Mouse (Mus musculus): ENCODE data around the gene Gstm1. TPM values are rescaled to one million over a fixed set of nuclear protein-coding genes. Genes with fewer than 3 reads are reported as not detected.
"Not testable (repeated sequence)": the region's sequence is repeated elsewhere in the genome, so short reads cannot be mapped to it uniquely, and the experiment has no call there.

Gstm1 gene
- total RNA-seq, 2 experiments from 2014 or later, result 44.4 to 114 TPM

GRCm38 (mm10) chr3:108018190-108018820, 532 bp upstream of the Gstm1 start:
- no peak for ATAC-seq (replicated peaks; ENCODE audit: low FRiP score, poor library complexity, severe bottlenecking)

GRCm38 (mm10) chr3:108016468-108016867, 1.3 kb downstream of the Gstm1 start:
- ATAC-seq (replicated peaks; ENCODE audit: low FRiP score, poor library complexity, severe bottlenecking), result not testable (repeated sequence)

GRCm38 (mm10) chr3:108014974-108015346, 2.8 kb downstream of the Gstm1 start:
- no peak for ATAC-seq (replicated peaks; ENCODE audit: low FRiP score, poor library complexity, severe bottlenecking)

- ATAC-seq (replicated peaks; ENCODE audit: low FRiP score, poor library complexity, severe bottlenecking), result no peak
Observed at GRCm38 (mm10) chr3:108014098-108014973, 3.4 kb downstream of the Gstm1 start.

- no peak for ATAC-seq (replicated peaks; ENCODE audit: low FRiP score, poor library complexity, severe bottlenecking)
Observed at GRCm38 (mm10) chr3:108013331-108013871, 4.4 kb downstream of the Gstm1 start.

GRCm38 (mm10) chr3:108011558-108011957, 6.2 kb downstream of the Gstm1 start:
- no peak for ATAC-seq (replicated peaks; ENCODE audit: low FRiP score, poor library complexity, severe bottlenecking)

- no peak for ATAC-seq (replicated peaks; ENCODE audit: low FRiP score, poor library complexity, severe bottlenecking)
Observed at GRCm38 (mm10) chr3:108010286-108010685, 7.5 kb downstream of the Gstm1 start.

- ATAC-seq (replicated peaks; ENCODE audit: low FRiP score, poor library complexity, severe bottlenecking), result no peak
Observed at GRCm38 (mm10) chr3:108002021-108002420, 15.8 kb downstream of the Gstm1 start.

GRCm38 (mm10) chr3:107999491-107999890, 18.3 kb downstream of the Gstm1 start:
- no peak for ATAC-seq (replicated peaks; ENCODE audit: low FRiP score, poor library complexity, severe bottlenecking)

- ATAC-seq (replicated peaks; ENCODE audit: low FRiP score, poor library complexity, severe bottlenecking), result no peak
Observed at GRCm38 (mm10) chr3:107998591-107998990, 19.2 kb downstream of the Gstm1 start.

GRCm38 (mm10) chr3:107996576-107996975, 21.2 kb downstream of the Gstm1 start:
- ATAC-seq (replicated peaks; ENCODE audit: low FRiP score, poor library complexity, severe bottlenecking), result no peak

GRCm38 (mm10) chr3:107995974-107996373, 21.8 kb downstream of the Gstm1 start:
- ATAC-seq (replicated peaks; ENCODE audit: low FRiP score, poor library complexity, severe bottlenecking), result not testable (repeated sequence)

GRCm38 (mm10) chr3:107986041-107986562, 31.7 kb downstream of the Gstm1 start, which contains the start of gene Gstm2:
Gene Gstm2, minus strand, starts transcription at chr3:107986453.
- ATAC-seq (replicated peaks; ENCODE audit: low FRiP score, poor library complexity, severe bottlenecking), result no peak

GRCm38 (mm10) chr3:107985141-107985540, 32.6 kb downstream of the Gstm1 start:
- ATAC-seq (replicated peaks; ENCODE audit: low FRiP score, poor library complexity, severe bottlenecking), result not testable (repeated sequence)

GRCm38 (mm10) chr3:107984471-107984870, 33.3 kb downstream of the Gstm1 start:
- ATAC-seq (replicated peaks; ENCODE audit: low FRiP score, poor library complexity, severe bottlenecking), result no peak

- ATAC-seq (replicated peaks; ENCODE audit: low FRiP score, poor library complexity, severe bottlenecking), result no peak
Observed at GRCm38 (mm10) chr3:107983771-107984170, 34.0 kb downstream of the Gstm1 start.

GRCm38 (mm10) chr3:107982726-107983125, 35.0 kb downstream of the Gstm1 start:
- ATAC-seq (replicated peaks; ENCODE audit: low FRiP score, poor library complexity, severe bottlenecking), result no peak

GRCm38 (mm10) chr3:107981261-107981660, 36.5 kb downstream of the Gstm1 start:
- no peak for ATAC-seq (replicated peaks; ENCODE audit: low FRiP score, poor library complexity, severe bottlenecking)

- no peak for ATAC-seq (replicated peaks; ENCODE audit: low FRiP score, poor library complexity, severe bottlenecking)
Observed at GRCm38 (mm10) chr3:107977691-107978090, 40.1 kb downstream of the Gstm1 start.

- ATAC-seq (replicated peaks; ENCODE audit: low FRiP score, poor library complexity, severe bottlenecking), result no peak
Observed at GRCm38 (mm10) chr3:107974237-107974636, 43.5 kb downstream of the Gstm1 start.

GRCm38 (mm10) chr3:107972070-107972469, 45.7 kb downstream of the Gstm1 start:
- no peak for ATAC-seq (replicated peaks; ENCODE audit: low FRiP score, poor library complexity, severe bottlenecking)

Data from erythroid progenitor cell, adult 5-6 weeks (primary cell).